Mouse (Mus musculus) bone marrow macrophage, adult 2 months (primary cell): ENCODE results near the gene Sema4d. TPM values are rescaled to one million over a fixed set of nuclear protein-coding genes. Genes with fewer than 3 reads are reported as not detected.

Experiments used
- H3K27ac ChIP-seq: 2 replicates; pipeline ENCODE4 v1.5.1; 2012; ENCODE audit warnings: low read depth, low read length; ENCODE audit not compliant: insufficient read depth
- H3K4me1 ChIP-seq: 2 replicates; pipeline ENCODE4 v1.6.1; 2012; ENCODE audit warnings: low read length; ENCODE audit not compliant: control insufficient read depth, insufficient read depth
- H3K4me3 ChIP-seq: 2 replicates; pipeline ENCODE4 v1.5.1; 2012; ENCODE audit warnings: mild to moderate bottlenecking, low read length, moderate library complexity; ENCODE audit not compliant: insufficient read depth
- CTCF ChIP-seq: IDR thresholded peaks from 2 replicates; pipeline ENCODE4 v1.5.1; 2012; ENCODE audit warnings: low read depth, mild to moderate bottlenecking, low read length, moderate library complexity
- POLR2A ChIP-seq: IDR thresholded peaks from 2 replicates; pipeline ENCODE4 v1.6.1; 2012; ENCODE audit warnings: mild to moderate bottlenecking, low read depth, low read length, borderline replicate concordance
- polyA plus RNA-seq: library from polyadenylated mRNA; stranded (reverse); fragments of >200 nt; gene quantifications from 2 replicates; pipeline ENCODE4 v1.2.4, GENCODE M21; 2012; ENCODE audit not compliant: missing spikeins, insufficient read depth, insufficient read length

Gene Sema4d
- polyA plus RNA-seq, 1 experiment = 193 TPM

GRCm38 (mm10) chr13:51755584-51755983, 38.0 kb downstream of the Sema4d start:
- no peak overlapping the region for H3K27ac ChIP-seq
- H3K4me3 ChIP-seq = no peak overlapping the region
- peaks cover 27% of the 10 kb centered on the region for H3K4me1 ChIP-seq
- TF ChIP-seq CTCF (no peak), POLR2A (no peak)

GRCm38 (mm10) chr13:51754559-51755126, 38.9 kb downstream of the Sema4d start:
- no peak overlapping the region for H3K27ac ChIP-seq
- TF ChIP-seq CTCF = no peak
- no peak for TF ChIP-seq POLR2A
- peaks cover 30% of the 10 kb centered on the region for H3K4me1 ChIP-seq
- no peak overlapping the region for H3K4me3 ChIP-seq

- TF ChIP-seq CTCF (no peak), POLR2A (no peak)
- Histone ChIP-seq H3K4me3 (no peak overlapping the region), H3K27ac (no peak overlapping the region), H3K4me1 (peaks cover 30% of the 10 kb centered on the region)
Observed at GRCm38 (mm10) chr13:51753802-51754444, 39.6 kb downstream of the Sema4d start.

GRCm38 (mm10) chr13:51753168-51753465, 40.4 kb downstream of the Sema4d start:
- Histone ChIP-seq H3K4me1 (peaks cover 34% of the 10 kb centered on the region), H3K4me3 (no peak overlapping the region), H3K27ac (no peak overlapping the region)
- TF ChIP-seq POLR2A (no peak), CTCF (no peak)

GRCm38 (mm10) chr13:51752346-51753167, 41.0 kb downstream of the Sema4d start:
- no peak for TF ChIP-seq POLR2A
- TF ChIP-seq CTCF = no peak
- no peak overlapping the region for H3K27ac ChIP-seq
- H3K4me1 ChIP-seq = peaks cover 34% of the 10 kb centered on the region
- H3K4me3 ChIP-seq = no peak overlapping the region

- TF ChIP-seq CTCF = no peak
- TF ChIP-seq POLR2A = no peak
- no peak overlapping the region for H3K4me3 ChIP-seq
- H3K4me1 ChIP-seq = peaks cover 15% of the 10 kb centered on the region
- no peak overlapping the region for H3K27ac ChIP-seq
Observed at GRCm38 (mm10) chr13:51749578-51750345, 43.8 kb downstream of the Sema4d start.

- no peak for TF ChIP-seq CTCF
- H3K27ac ChIP-seq = no peak overlapping the region
- peaks cover 27% of the 10 kb centered on the region for H3K4me1 ChIP-seq
- H3K4me3 ChIP-seq = no peak overlapping the region
Observed at GRCm38 (mm10) chr13:51748009-51748552, 45.5 kb downstream of the Sema4d start.

GRCm38 (mm10) chr13:51747069-51747468, 46.5 kb downstream of the Sema4d start:
- Histone ChIP-seq H3K4me1 (peaks cover 37% of the 10 kb centered on the region), H3K4me3 (no peak overlapping the region), H3K27ac (no peak overlapping the region)
- TF ChIP-seq POLR2A (no peak), CTCF (no peak)

GRCm38 (mm10) chr13:51745862-51746261, 47.7 kb downstream of the Sema4d start:
- TF ChIP-seq CTCF = no peak
- TF ChIP-seq POLR2A = no peak
- Histone ChIP-seq H3K27ac (no peak overlapping the region), H3K4me1 (peaks cover 49% of the 10 kb centered on the region), H3K4me3 (no peak overlapping the region)

- TF ChIP-seq POLR2A (no peak), CTCF (no peak)
- H3K27ac ChIP-seq = no peak overlapping the region
- H3K4me1 ChIP-seq = peaks cover 66% of the 10 kb centered on the region
- no peak overlapping the region for H3K4me3 ChIP-seq
Observed at GRCm38 (mm10) chr13:51743855-51744254, 49.7 kb downstream of the Sema4d start.
